ENCODE assay signal across 10 mouse cellular contexts in genomic region chr5:144752432-144752831, GRCm38 (mm10). TPM values are rescaled to one million over a fixed set of nuclear protein-coding genes. Genes with fewer than 3 reads are reported as not detected.
DNase-seq lines count a peak whose midpoint lies in the region; ATAC-seq and TF ChIP-seq lines count a peak whose summit lies in the region.
"Had no signal": no experiment of that assay in that cellular context is flagged by ENCODE, and none has a peak within 500 bp of the region (broad histone marks: within the 10 kb centered on the region; RNA-seq: fewer than 3 reads in every experiment).

No protein-coding gene starts in this region.

- TF ChIP-seq CTCF in kidney, adult 2 months (conservative IDR thresholded peaks at IDR 0.05; ENCODE audit: insufficient read depth, insufficient read length, low read depth, low read length): 0 out of 2 replicates have a peak, but pooled peaks have one; percentile 0

- WGBS in kidney, adult 2 months: 13% methylated on average over 5 of the region's 5 CpGs
- WGBS in kidney, embryonic 15.5 days: 16% methylated on average over 5 of the region's 5 CpGs
- WGBS in midbrain, embryonic 13.5 days: 23% methylated on average over 5 of the region's 5 CpGs

- no peaks in the 10 kb centered on the region for H3K9me3 ChIP-seq in kidney, embryonic 15.5 days (replicated peaks)
- H3K9me3 ChIP-seq in midbrain, embryonic 13.5 days: no peaks in the 10 kb centered on the region
- H3K9me3 ChIP-seq: G1E; limb, embryonic 15.5 days had no signal

- H3K27me3 ChIP-seq in kidney, adult 2 months (replicated peaks; ENCODE audit: control insufficient read depth, insufficient read depth, low read length): no peaks in the 10 kb centered on the region
- no peaks in the 10 kb centered on the region for H3K27me3 ChIP-seq in kidney, embryonic 15.5 days
- no peaks in the 10 kb centered on the region for H3K27me3 ChIP-seq in midbrain, embryonic 13.5 days
- H3K27me3 ChIP-seq: limb, embryonic 15.5 days had no signal

- H3K27ac ChIP-seq in kidney, adult 2 months (ENCODE audit: insufficient read depth, low read depth, low read length): no peak overlapping the region
- H3K27ac ChIP-seq in kidney, embryonic 15.5 days: no peak overlapping the region
- H3K27ac ChIP-seq in midbrain, embryonic 13.5 days: no peak overlapping the region
- H3K27ac ChIP-seq: limb, embryonic 15.5 days had no signal

- no peak for TF ChIP-seq POLR2A in kidney, adult 2 months (IDR thresholded peaks at IDR 0.05; ENCODE audit: low read depth, low read length)

- no peaks in the 10 kb centered on the region for H3K36me3 ChIP-seq in kidney, adult 2 months (ENCODE audit: control insufficient read depth, insufficient read depth, low read length)
- H3K36me3 ChIP-seq in kidney, embryonic 15.5 days: no peaks in the 10 kb centered on the region
- peaks cover 37% of the 10 kb centered on the region for H3K36me3 ChIP-seq in midbrain, embryonic 13.5 days
- H3K36me3 ChIP-seq: G1E; limb, embryonic 15.5 days had no signal

- H3K4me3 ChIP-seq in kidney, adult 2 months (ENCODE audit: insufficient read depth, low read depth, low read length): no peak overlapping the region
- no peak overlapping the region for H3K4me3 ChIP-seq in kidney, embryonic 15.5 days (replicated peaks)
- H3K4me3 ChIP-seq in midbrain, embryonic 13.5 days (replicated peaks): no peak overlapping the region
- H3K4me3 ChIP-seq: limb, embryonic 15.5 days had no signal

- H3K4me1 ChIP-seq in kidney, adult 2 months (ENCODE audit: control insufficient read depth, insufficient read depth, low read length): no peaks in the 10 kb centered on the region
- H3K4me1 ChIP-seq in kidney, embryonic 15.5 days: peaks cover 5% of the 10 kb centered on the region
- peaks cover 7% of the 10 kb centered on the region for H3K4me1 ChIP-seq in midbrain, embryonic 13.5 days (replicated peaks)

- DNase-seq in kidney, adult 2 months: peak; percentile 11
- DNase-seq in ES-CJ7 (ENCODE audit: low read depth, low spot score) (peak; percentile 87), adipocyte (ENCODE audit: low spot score) (no peak)
- peak; percentile 30 to 57 for DNase-seq in kidney, postnatal 4 days
- peak; percentile 47 for DNase-seq in naive thymus-derived CD4-positive, alpha-beta T cell, adult 2 months (ENCODE audit: low read depth)

- H3K9ac ChIP-seq in kidney, embryonic 15.5 days: no peak overlapping the region
- no peak overlapping the region for H3K9ac ChIP-seq in midbrain, embryonic 13.5 days (replicated peaks)
- H3K9ac ChIP-seq: limb, embryonic 15.5 days had no signal

- no peak overlapping the region for H3K4me2 ChIP-seq in kidney, embryonic 15.5 days
- no peak overlapping the region for H3K4me2 ChIP-seq in midbrain, embryonic 13.5 days (replicated peaks)
- H3K4me2 ChIP-seq: limb, embryonic 15.5 days had no signal

- ATAC-seq in kidney, embryonic 15.5 days (replicated peaks; ENCODE audit: low FRiP score): no peak
- no peak for ATAC-seq in inflammation-experienced regulatory T-cells, adult 6 months
- no peak for ATAC-seq in midbrain, embryonic 13.5 days

RNA-seq across cellular contexts. Expression of gene Tmem130, which starts 9.2 kb away (rescaled TPM):
- 0.26 and 0.55 TPM in 2 replicates for polyA plus RNA-seq in kidney, adult 2 months (2012; rRNA removed)
- 0.50 and 2.5 TPM in 2 replicates for polyA plus RNA-seq in kidney, embryonic 15.5 days (2015; fragmentation: Nextera tagmentation; extraction: Ambion mirVana)
- polyA plus RNA-seq in inflammation-experienced regulatory T-cells, adult 6 months (2017; shearing (Covaris generic)): not detected
- 202 and 235 TPM in 2 replicates for polyA plus RNA-seq in midbrain, embryonic 13.5 days (2015; fragmentation: Nextera tagmentation; extraction: Ambion mirVana)

RNA-seq across cellular contexts. Expression of gene Trrap, which starts 15.1 kb away (rescaled TPM):
- polyA plus RNA-seq in kidney, adult 2 months (2012; rRNA removed): 71.7 and 79.7 TPM in 2 replicates
- polyA plus RNA-seq in kidney, embryonic 15.5 days (2015; fragmentation: Nextera tagmentation; extraction: Ambion mirVana): 70.0 and 84.0 TPM in 2 replicates
- 10 to 100 TPM; 49.5 to 91.7 (median 64.1) TPM for polyA plus RNA-seq in inflammation-experienced regulatory T-cells, adult 6 months (2017; shearing (Covaris generic))
- 84.6 and 94.4 TPM in 2 replicates for polyA plus RNA-seq in midbrain, embryonic 13.5 days (2015; fragmentation: Nextera tagmentation; extraction: Ambion mirVana)

Comparison
In these comparisons a context has a peak if more than half of its experiments do, and no peak if none do; other contexts are left out.
1. RNA of gene Tmem130, which starts 9.2 kb away (polyA plus RNA-seq): 202 to 235 TPM in midbrain, embryonic 13.5 days; 0.50 to 2.5 TPM in kidney, embryonic 15.5 days, 0.26 to 0.55 TPM in kidney, adult 2 months and not detected in inflammation-experienced regulatory T-cells, adult 6 months; every median in the first group is over 10 times any median in the second.